Mouse (Mus musculus) stomach, embryonic 14.5 days (tissue): ENCODE measurements around the gene Susd3. TPM values are rescaled to one million over a fixed set of nuclear protein-coding genes. Genes with fewer than 3 reads are reported as not detected.
A peak's percentile ranks its signal among the peaks of the same experiment; 100 is the strongest.

Source experiments
- ATAC-seq: fragments of 200-750 bp; cut with Nextera tagmentation; 2 replicates; pipeline ENCODE4 v1.8.0; 2017; ENCODE audit warnings: low read depth, moderate TSS enrichment; ENCODE audit not compliant: insufficient number of reproducible peaks, insufficient read depth, low FRiP score
- H3K27ac ChIP-seq: fragments of 300-500 bp; sonication (generic); 2 replicates; pipeline ENCODE4 v1.5.1; 2014; ENCODE audit warnings: mild to moderate bottlenecking, low read length, moderate library complexity, mixed read lengths
- H3K27me3 ChIP-seq: fragments of 300-500 bp; sonication (generic); 2 replicates; pipeline ENCODE4 v1.6.1; 2014; ENCODE audit warnings: low read length, control low read depth, mixed read lengths; ENCODE audit not compliant: control insufficient read depth, insufficient read depth
- H3K36me3 ChIP-seq: fragments of 300-500 bp; sonication (generic); 2 replicates; pipeline ENCODE4 v1.6.1; 2014; ENCODE audit warnings: mild to moderate bottlenecking, control low read depth, low read length, moderate library complexity, mixed read lengths; ENCODE audit not compliant: control insufficient read depth, insufficient read depth
- H3K4me1 ChIP-seq: fragments of 300-500 bp; sonication (generic); 2 replicates; pipeline ENCODE4 v1.6.1; 2014; ENCODE audit warnings: low read length, control low read depth, mixed read lengths; ENCODE audit not compliant: control insufficient read depth, insufficient read depth
- H3K4me2 ChIP-seq: fragments of 300-500 bp; sonication (generic); replicated peaks from 2 replicates; pipeline ENCODE4 v1.6.1; 2014; ENCODE audit warnings: low read depth, low read length, control low read depth
- H3K4me3 ChIP-seq: fragments of 300-500 bp; sonication (generic); 2 replicates; pipeline ENCODE4 v1.5.1; 2014; ENCODE audit warnings: low read depth, low read length, control low read depth
- H3K9ac ChIP-seq: fragments of 300-500 bp; sonication (generic); replicated peaks from 2 replicates; pipeline ENCODE4 v1.6.1; 2014; ENCODE audit warnings: low read depth, mild to moderate bottlenecking, control low read depth, low read length, moderate library complexity, mixed read lengths
- H3K9me3 ChIP-seq: fragments of 300-500 bp; sonication (generic); 2 replicates; pipeline ENCODE4 v1.6.1; 2016; ENCODE audit warnings: low read depth, low read length, control low read depth; ENCODE audit not compliant: control insufficient read depth
- WGBS: fragments of 180-500 bp; shearing (Covaris S2); extraction: QIAGEN DNeasy Blood & Tissue Kit; methylation state at CpG from one replicate; pipeline ENCODE4 v1.1.7; 2014; 5-methylcytosine and 5-hydroxymethylcytosine counted together
- polyA plus RNA-seq: library from polyadenylated mRNA; unstranded; fragments of >200 nt; fragmentation: Nextera tagmentation; extraction: Ambion mirVana; gene quantifications from 2 replicates; pipeline ENCODE4 v1.2.1, GENCODE M21; 2014

Susd3 gene
- 0.95 and 1.8 TPM in 2 replicates for polyA plus RNA-seq

DNA sequence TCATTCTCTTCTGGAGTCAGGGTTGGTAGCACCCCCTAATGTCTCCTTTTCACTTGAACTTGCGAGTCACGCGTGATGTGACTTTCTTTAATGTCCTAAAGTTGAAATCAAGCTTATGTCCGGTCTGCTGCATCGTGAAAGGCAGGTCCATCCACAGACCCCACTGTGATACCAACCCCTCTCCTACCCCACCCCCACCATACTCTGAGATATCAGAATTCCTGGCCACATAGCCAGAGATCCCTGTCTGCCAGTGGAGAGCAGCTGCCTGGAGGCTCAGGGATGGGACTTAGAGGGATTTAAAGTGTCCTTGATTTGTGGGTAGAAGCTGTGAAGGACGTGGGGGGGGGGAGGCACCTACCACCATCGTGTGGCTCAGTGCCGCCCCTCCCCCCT lies at the start of gene Susd3:
Gene Susd3 (minus strand): TSS at position 240 of the 396 bp plus-strand sequence.
- H3K9ac ChIP-seq, result no peak within 1 kb of the TSS
- no peak within 1 kb of the TSS for H3K27ac ChIP-seq
- H3K36me3 ChIP-seq, result no peaks in the 10 kb centered on the region
- WGBS, result 17% methylated on average over 7 of the region's 8 CpGs
- ATAC-seq, result no peak
- H3K4me1 ChIP-seq, result no peaks in the 10 kb centered on the region
- peaks cover 14% of the 10 kb centered on the region; the same call in 1 of the 2 replicates for H3K27me3 ChIP-seq
- H3K4me3 ChIP-seq, result peak within 1 kb of the TSS; percentile 40
- H3K4me2 ChIP-seq, result peak within 1 kb of the TSS; percentile 82
- H3K9me3 ChIP-seq, result no peaks in the 10 kb centered on the region

GRCm38 (mm10) chr13:49296270-49296669 lies 47.8 kb upstream of the Susd3 start:
- H3K36me3 ChIP-seq, result no peaks in the 10 kb centered on the region
- H3K4me1 ChIP-seq, result no peaks in the 10 kb centered on the region
- no peak for ATAC-seq
- H3K27me3 ChIP-seq, result no peaks in the 10 kb centered on the region
- H3K4me2 ChIP-seq, result no peak overlapping the region
- H3K27ac ChIP-seq, result no peak overlapping the region
- H3K9me3 ChIP-seq, result no peaks in the 10 kb centered on the region
- H3K9ac ChIP-seq, result no peak overlapping the region
- 84% methylated on average over 7 of the region's 7 CpGs for whole genome bisulfite sequencing
- no peak overlapping the region for H3K4me3 ChIP-seq

DNA sequence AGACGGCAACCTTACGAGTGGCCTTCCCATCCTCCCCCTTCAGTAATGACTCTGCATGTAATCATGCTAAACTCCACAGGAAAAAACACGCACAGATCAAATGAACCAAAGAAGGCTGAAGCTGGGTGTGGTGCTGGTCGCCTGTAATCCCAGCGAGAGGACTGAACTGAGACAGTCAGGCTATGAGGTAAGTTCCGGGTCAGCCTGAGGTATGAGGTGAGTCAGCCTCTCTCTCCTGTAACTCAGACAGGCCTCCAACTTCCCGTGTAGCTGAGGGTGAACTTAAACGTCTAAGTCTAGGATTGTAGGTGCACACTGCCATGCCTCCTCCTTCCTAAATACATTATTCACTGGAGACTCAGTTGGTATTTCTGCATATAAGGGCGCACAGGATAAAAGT lies 45.6 kb upstream of the Susd3 start:
- no peak for ATAC-seq
- Histone ChIP-seq H3K27me3 (no peaks in the 10 kb centered on the region), H3K27ac (no peak overlapping the region), H3K4me2 (no peak overlapping the region), H3K4me1 (no peaks in the 10 kb centered on the region), H3K9me3 (no peaks in the 10 kb centered on the region), H3K9ac (no peak overlapping the region), H3K4me3 (no peak overlapping the region), H3K36me3 (no peaks in the 10 kb centered on the region)
- WGBS, result 70% methylated on average over 9 of the region's 9 CpGs

DNA sequence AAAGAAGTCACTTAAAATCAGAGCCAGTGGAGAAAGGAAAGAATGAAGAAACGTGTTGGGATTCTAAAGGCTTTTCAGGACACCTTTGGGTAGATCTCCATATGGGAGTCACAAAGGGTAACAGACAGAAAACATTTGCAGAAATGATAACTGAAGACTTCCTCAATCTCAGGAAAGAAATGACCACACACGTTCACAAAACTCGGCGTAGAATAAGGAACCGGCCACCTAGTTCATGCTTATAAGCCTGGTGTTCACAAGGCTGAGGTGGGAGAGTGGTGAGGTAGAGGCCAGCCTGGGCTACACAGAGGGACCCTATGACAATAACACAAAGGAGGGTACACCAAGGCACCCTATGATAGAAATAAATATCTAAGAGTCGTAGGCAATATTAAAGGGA lies 43.4 kb upstream of the Susd3 start:
- H3K4me3 ChIP-seq, result no peak overlapping the region
- no peaks in the 10 kb centered on the region for H3K4me1 ChIP-seq
- H3K9ac ChIP-seq, result no peak overlapping the region
- no peak overlapping the region for H3K4me2 ChIP-seq
- no peaks in the 10 kb centered on the region for H3K36me3 ChIP-seq
- 88% methylated on average over 6 of the region's 6 CpGs for WGBS
- no peak for ATAC-seq
- no peaks in the 10 kb centered on the region for H3K9me3 ChIP-seq
- H3K27me3 ChIP-seq, result no peaks in the 10 kb centered on the region
- no peak overlapping the region for H3K27ac ChIP-seq

DNA sequence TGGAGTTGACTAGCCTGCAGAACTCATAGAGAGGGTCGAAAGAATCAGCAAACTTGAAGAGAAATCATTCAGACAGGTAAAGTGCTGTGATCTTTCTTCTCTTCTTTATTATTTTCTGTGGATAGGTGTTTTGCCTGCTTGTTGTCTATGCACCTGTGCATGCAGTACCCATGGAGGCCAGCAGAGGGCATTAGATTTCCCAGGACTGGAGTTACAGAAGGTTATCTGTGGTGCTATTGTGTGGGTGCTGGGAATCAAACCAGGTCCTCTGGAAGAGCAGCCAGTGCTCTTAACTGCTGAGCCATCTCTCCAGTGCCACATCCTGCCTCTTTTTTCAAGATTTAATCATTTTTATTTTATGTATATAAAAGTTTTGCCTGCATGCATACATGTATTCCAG lies 42.9 kb upstream of the Susd3 start:
- H3K27ac ChIP-seq, result no peak overlapping the region
- no peak overlapping the region for H3K9ac ChIP-seq
- H3K4me2 ChIP-seq, result no peak overlapping the region
- H3K27me3 ChIP-seq, result no peaks in the 10 kb centered on the region
- H3K4me3 ChIP-seq, result no peak overlapping the region
- ATAC-seq, result no peak
- H3K4me1 ChIP-seq, result no peaks in the 10 kb centered on the region
- no peaks in the 10 kb centered on the region for H3K36me3 ChIP-seq
- WGBS, result 62% methylated on average over 1 of the region's 1 CpGs
- H3K9me3 ChIP-seq, result no peaks in the 10 kb centered on the region

GRCm38 (mm10) chr13:49287224-49287623 lies 38.7 kb upstream of the Susd3 start:
- H3K36me3 ChIP-seq, result no peaks in the 10 kb centered on the region
- no peaks in the 10 kb centered on the region for H3K9me3 ChIP-seq
- no peak overlapping the region for H3K4me2 ChIP-seq
- ATAC-seq, result no peak
- WGBS, result 83% methylated on average over 6 of the region's 6 CpGs
- no peak overlapping the region for H3K9ac ChIP-seq
- H3K27ac ChIP-seq, result no peak overlapping the region
- H3K4me3 ChIP-seq, result no peak overlapping the region
- H3K27me3 ChIP-seq, result no peaks in the 10 kb centered on the region
- H3K4me1 ChIP-seq, result no peaks in the 10 kb centered on the region

- WGBS, result 57% methylated on average over 3 of the region's 3 CpGs
- H3K27ac ChIP-seq, result no peak overlapping the region
These were observed 38.2 kb upstream of the Susd3 start for GRCm38 (mm10) chr13:49286750-49287149.

DNA sequence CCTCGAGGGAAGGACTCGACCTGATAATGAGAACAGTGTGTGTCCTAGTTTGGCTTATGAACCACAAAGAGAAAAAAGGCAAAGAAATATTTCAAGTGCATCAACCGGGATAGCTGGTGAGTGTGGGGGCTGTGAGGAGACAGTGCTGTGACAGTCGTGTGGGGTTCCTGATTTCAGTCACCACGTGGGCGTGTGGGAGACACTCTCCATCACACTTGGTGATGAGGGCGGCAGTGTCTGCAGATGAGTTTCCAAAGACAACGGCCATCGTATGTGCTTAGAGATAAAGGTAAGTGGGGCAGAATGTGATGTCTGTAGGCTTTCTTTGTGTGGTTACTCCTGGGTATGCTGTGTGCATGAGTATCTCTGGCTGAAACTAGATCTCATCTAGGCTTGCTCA lies 35.2 kb upstream of the Susd3 start:
- Histone ChIP-seq H3K4me1 (no peaks in the 10 kb centered on the region), H3K9ac (no peak overlapping the region), H3K9me3 (no peaks in the 10 kb centered on the region), H3K4me3 (no peak overlapping the region), H3K27me3 (no peaks in the 10 kb centered on the region), H3K27ac (no peak overlapping the region), H3K36me3 (no peaks in the 10 kb centered on the region), H3K4me2 (no peak overlapping the region)
- no peak for ATAC-seq
- WGBS, result 84% methylated on average over 9 of the region's 9 CpGs

More at GRCm38 (mm10) chr13:49286750-49287149, 38.2 kb upstream of the Susd3 start:
- Histone ChIP-seq H3K4me3 (no peak overlapping the region), H3K4me2 (no peak overlapping the region), H3K9ac (no peak overlapping the region), H3K9me3 (no peaks in the 10 kb centered on the region), H3K36me3 (no peaks in the 10 kb centered on the region), H3K27me3 (no peaks in the 10 kb centered on the region), H3K4me1 (no peaks in the 10 kb centered on the region)
- peak; percentile 75; the same call in 1 of the 2 replicates for ATAC-seq

- H3K4me2 ChIP-seq, result no peak overlapping the region
- no peaks in the 10 kb centered on the region for H3K36me3 ChIP-seq
- H3K27ac ChIP-seq, result no peak overlapping the region
- no peak for ATAC-seq
- no peak overlapping the region for H3K4me3 ChIP-seq
- no peaks in the 10 kb centered on the region for H3K4me1 ChIP-seq
- H3K9me3 ChIP-seq, result no peaks in the 10 kb centered on the region
- WGBS, result 47% methylated on average over 2 of the region's 2 CpGs
- no peak overlapping the region for H3K9ac ChIP-seq
- H3K27me3 ChIP-seq, result no peaks in the 10 kb centered on the region
These were observed 33.7 kb upstream of the Susd3 start for GRCm38 (mm10) chr13:49282168-49282567.
